Mouse (Mus musculus) embryo, embryonic 11 days (tissue): Measurements from ENCODE around the gene H2-Oa.

Experiments
- DNase-seq: peaks from one replicate; pipeline ENCODE4 v3.0.0-alpha.2; 2015

H2-Oa gene

DNA sequence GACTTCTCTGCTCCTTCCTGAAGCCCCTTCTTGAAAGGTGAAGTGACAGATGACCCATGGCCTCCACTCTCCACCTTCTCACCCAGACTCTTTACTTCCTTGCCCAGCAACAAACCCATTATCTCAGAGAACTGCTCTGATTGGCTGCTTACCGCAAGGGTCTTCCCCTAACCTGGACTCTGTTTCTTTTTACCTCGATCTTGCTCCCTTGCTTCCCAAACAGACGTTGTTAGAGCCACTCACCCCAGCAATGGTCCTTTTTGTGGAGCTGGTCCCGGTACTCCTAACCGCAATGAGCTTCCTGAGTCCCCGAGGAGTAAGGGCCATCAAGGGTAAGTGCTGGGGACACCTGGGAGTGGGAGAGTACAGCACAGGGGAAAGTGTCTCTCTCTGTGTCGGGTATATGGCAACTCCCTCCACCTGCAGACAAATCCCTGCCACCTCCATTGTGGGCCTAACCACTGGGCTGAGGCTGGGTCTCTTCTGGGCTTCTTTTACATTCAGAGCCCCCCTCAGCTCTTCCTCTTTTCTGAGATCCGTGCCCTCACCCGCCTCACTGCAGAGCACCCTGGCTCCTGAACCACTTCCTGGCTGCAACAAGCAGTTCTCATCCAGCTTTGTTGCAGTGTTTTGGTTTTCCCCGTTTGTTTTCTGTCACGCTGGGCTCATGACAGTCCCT, at the start of gene H2-Oa:
TSS of gene H2-Oa (plus strand) at position 144 of the 679 bp plus-strand sequence.
- DNase-seq: no peak

DNA sequence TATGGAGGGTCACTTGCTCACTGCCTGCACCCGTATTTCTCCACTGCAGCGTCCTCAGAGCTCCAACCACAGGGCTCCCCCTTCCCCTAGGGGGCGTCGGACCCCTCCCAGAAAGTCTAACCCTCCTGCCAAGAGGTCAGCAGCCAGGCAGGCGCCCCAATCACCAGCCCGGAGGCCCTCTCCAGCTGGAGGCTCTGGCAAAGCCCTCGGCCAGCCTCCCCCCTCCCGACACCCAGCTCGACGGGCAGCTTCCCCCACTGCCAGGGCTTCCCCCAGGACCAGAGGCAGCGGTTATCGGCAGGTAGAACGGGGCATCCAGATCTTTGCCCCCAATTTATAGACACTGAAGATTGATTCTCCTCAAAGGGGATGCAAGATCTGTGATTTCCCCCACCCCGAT, 46.2 kb upstream of the H2-Oa start:
- DNase-seq: no peak

DNA sequence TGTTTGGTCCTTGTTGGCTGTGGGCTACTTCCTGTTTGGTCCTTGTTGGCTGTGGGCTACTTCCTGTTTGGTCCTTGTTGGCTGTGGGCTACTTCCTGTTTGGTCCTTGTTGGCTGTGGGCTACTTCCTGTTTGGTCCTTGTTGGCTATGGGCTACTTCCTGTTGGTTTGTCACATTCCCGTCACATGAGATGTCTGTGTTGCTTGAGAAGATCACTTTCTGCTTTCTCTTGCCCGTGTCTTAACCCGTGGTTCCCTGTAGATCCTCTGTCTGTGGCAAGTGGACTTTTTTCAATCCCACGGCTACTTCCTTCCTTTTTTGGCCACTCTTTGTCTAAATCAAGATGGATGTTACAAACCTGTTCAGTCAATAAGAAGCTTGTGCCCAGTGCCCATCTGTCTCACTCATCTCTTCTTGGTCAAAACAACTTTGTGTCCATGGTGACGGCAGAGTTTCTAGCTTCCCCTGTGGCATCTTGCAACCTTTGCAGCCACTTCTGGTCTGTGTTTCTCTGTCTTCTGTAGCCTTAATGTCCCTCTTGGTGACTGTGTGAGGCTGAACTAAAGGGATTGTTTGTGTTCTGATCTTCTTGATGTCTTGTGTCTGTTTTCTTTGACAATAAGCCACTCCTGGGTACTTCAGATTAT, 44.6 kb upstream of the H2-Oa start:
- DNase-seq: no peak

DNA sequence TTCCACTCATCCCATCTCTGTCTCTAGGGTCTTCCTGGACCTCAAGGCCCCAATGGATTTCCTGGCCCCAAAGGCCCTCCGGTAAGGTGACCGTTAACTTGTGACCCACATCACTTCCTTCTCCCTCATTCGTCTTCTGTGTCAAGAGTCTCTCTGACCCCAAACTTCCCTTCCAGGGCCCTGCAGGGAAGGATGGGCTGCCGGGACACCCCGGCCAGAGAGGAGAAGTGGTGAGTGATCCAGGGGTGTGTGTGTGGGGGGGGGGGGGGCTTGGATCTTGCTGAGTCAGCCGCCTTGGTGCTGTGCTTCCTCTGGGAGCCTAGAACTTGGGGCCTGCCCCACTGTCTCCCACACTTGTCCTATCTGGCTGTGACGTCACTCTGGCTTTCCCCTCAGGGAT, 34.9 kb upstream of the H2-Oa start:
- DNase-seq: no peak

DNA sequence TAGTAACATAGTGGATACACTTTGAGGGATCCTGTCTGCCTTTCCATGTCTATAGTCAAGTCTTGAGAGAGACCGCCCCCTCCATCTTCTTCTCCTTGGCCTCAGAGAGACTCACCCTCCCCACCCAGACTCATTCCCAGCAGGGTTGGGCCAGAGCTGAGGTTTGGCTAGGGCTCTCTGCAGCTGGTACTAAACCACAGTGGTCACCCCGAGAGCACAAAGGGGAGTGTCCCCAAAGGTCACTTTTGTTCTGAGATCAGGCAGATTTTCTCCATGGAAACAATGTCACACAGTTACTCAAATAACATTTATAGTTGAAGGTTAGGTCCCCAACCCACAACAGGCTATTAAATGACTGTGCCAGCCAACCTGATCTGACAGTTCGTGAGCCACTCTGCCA, 23.3 kb upstream of the H2-Oa start:
- no peak for DNase-seq

DNA sequence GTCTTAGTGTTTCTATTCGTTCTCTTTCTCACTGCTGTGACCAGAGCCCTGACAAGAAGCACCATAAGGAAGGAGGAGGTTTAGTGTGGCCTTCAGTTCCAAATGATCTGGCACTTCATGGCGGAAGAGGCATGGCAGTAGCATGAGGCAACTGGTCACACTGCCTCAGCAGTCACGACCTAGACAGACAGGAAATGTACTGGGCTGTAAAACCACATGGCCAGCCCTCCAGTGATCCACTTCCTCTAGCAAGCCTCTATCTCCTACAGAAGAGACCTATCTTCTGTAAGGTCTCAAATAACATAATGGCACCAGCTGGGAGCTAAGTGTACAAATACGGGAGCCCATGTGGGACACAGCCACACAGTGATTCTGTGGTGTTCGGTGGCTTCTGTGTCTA, 20.0 kb upstream of the H2-Oa start:
- no peak for DNase-seq

DNA sequence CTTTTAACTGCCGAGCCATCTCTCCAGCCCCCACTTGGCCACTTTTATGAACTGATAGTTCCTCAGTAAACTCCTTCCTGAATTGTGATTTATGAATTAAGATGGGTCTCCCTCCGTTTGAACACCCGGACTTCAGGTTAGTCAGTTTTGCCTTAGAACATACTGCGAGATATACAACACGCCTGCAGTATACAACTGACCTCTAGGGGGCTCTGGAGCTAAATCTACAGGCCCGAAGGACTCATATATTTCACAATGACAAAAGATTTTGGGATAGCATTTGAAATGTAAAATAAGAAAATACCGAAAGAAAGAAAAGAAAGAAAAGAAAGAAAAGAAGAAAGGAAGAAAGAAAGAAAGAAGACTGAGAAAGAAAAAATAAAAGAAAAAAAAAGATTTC, 16.9 kb upstream of the H2-Oa start:
- peak; percentile 75 for DNase-seq

DNA sequence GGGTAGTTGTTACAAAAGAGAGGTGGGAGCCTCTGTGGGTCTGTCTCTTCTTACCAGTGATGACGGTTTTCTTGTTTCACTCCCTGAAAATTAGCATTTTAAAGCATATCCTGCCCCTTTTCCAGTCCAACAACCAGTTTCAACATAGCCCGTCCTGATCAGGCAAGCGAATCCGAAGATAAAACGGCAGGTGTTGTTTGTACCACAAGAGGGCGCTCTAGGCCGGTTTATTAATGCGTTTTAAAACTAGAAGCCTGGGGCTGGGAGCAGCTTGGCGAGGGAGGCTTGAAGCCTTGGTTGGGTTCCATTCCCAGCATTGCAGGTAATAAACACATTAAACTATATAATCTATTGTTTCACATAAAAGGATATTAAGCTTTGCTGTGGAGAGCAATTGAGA, 14.6 kb upstream of the H2-Oa start:
- DNase-seq: peak; percentile 91

DNA sequence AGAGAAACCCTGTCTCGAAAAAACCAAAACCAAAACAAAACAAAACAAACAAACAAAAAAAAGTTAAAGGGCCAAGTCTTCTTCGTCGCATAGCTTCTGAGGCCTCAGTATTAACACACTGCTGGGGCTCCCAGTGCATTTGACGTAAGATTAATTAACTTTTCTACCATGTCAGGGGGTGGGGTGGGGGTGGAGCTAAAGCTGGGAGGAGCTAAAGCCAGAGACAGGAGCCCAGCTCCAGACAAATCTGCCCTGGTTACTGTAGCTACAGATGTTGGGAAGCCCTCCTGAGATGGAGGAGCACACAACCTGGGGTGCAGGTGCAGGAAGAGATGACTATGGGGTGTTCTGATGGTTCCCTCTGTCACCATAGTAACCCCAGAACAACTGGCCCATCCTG, 14.0 kb upstream of the H2-Oa start:
- DNase-seq: no peak

DNA sequence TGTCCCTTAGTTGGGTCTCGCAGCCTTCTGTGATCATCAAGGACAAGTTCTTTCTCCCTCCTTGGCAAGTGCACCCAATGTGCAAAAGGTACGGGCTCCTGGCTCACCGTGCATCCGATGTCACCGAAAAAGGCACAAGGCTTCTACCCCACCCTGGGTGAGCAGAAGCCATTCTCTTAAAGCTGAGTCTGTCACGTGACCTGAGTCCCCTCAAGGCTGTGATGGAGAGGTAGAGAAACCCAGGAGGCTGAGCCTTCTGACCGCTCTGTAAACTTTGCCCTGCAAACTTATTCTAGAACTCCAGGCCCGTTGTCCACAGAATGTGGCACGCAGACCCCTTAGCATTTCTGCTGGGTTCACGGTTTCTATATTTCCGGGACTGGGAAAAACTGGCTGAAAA, 13.1 kb upstream of the H2-Oa start:
- DNase-seq: no peak

DNA sequence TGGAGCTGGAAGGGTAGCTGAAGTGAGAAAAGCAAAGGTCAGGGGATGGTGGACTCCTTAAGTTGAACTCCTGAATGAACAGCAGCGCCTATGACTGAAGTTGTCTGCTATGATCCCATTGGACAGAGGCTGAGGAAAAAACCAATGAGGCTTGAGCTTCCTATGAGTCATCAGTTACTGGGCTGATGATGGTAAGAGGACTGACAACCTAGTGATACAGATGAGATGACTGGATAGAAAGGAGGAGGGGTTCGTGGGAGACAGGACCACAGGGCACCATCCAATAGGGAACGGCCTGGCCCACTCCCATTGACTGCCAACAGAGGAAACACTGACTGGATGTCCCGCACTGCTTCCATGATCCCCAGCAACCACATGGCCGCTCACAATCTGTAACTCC, 12.5 kb upstream of the H2-Oa start:
- DNase-seq: peak; percentile 57

DNA sequence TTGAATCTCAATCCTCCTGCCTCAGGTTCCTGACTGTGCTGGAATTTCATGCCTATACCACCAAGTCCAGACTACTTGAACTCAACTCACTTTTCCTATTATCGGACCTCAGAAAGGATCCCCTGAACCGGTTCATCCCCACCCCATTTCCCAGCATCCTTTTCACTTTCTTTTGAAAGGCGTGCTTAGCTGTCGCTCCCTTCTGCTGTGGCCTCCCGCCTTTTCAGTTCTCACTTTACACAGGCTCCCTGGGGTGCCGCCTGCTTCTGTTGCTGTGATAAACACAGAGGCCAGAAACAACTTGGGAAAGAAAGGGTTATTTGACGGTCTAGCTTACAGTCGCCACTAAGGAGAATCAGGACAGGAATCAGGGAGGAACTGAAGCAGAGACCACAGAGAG, 9.0 kb upstream of the H2-Oa start:
- DNase-seq: peak; percentile 47

DNA sequence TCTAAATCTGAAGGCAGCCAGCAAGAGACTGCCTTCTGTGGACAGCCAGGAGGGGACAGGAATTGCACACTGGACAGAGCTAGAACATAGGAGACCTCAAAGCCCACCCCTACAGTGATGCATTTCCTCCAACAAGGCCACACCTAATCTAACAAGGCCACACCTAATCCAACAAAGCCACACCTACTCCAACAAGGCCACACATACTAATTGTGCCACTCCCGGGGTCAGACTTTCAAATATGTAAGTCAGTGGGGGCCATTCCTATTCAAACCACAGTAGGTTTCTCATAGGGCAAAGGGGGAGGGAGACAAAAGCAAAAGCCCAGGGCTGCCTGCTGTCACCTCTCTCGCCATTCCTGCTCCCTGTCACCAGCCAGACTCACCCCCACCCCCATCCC, 4.8 kb upstream of the H2-Oa start:
- no peak for DNase-seq

DNA sequence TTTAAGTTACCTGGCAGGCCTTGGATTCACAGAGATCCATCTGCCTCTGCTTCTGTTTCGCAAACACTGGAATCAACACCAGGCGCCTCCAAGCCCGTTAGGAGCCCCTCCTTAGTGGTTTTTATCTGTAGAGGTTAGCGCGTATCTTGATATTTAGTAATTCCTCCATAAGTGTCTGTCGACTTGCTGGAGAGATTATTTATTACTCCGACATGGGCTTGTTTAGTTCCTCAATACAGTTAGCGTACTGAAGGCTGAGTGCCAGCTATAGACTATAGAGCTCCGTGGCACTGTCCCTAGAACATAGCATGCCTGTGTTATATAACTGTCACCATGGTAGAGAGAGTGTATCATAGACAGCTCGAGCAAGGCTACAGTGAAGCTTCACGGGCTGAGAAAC, 4.0 kb upstream of the H2-Oa start:
- no peak for DNase-seq

DNA sequence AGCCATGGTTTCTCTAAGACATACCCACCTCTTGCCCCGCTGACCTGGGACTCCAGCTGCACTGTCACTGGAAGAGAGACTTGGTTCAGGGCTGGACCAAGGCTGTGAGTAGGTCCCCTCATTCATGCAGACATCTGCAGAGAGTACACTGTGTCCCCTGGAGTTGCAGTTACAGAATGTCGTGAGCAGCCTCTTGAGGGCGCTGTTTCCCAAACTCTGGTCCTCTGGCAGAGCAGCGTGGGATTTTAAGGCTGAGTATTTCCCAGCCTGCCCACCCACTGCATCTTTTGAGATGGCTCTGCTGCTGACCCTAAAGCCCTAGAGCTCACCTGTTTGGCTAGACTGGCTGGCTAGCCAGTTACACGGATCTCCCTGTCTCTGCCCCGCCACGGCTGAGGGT, 1.2 kb upstream of the H2-Oa start:
- peak; percentile 44 for DNase-seq

DNA sequence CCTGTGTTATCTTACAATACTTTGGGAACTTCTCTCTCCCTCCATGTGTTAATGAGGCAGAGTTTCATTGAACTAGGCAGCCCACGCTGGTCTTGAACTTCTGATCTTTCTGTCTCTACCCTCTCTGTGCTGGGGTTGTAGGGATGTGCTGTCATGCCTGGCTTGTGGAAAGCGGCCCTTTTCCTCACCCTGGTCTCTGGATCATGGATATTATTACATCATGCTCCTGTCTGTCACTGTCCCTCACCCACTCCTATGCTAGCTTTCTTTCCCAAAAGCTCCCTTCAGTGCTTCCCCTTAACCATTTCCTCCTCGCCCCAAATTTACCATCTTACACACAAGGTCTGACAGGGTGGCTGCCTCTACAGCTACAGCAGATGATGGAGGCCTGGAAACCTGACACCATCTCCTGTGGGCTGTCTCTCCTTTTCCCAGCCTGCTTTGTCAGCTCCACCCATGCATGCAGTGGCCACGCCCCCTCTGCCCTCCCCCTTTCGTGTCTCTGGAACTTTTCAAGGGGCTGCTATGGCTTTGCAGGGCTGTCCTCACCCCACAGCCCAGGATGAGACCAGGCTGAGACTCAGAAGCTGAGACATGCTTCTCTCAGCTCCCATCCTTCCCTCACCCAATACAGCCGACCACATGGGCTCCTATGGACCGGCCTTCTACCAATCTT, 1.2 kb downstream of the H2-Oa start:
- peak; percentile 85 for DNase-seq

DNA sequence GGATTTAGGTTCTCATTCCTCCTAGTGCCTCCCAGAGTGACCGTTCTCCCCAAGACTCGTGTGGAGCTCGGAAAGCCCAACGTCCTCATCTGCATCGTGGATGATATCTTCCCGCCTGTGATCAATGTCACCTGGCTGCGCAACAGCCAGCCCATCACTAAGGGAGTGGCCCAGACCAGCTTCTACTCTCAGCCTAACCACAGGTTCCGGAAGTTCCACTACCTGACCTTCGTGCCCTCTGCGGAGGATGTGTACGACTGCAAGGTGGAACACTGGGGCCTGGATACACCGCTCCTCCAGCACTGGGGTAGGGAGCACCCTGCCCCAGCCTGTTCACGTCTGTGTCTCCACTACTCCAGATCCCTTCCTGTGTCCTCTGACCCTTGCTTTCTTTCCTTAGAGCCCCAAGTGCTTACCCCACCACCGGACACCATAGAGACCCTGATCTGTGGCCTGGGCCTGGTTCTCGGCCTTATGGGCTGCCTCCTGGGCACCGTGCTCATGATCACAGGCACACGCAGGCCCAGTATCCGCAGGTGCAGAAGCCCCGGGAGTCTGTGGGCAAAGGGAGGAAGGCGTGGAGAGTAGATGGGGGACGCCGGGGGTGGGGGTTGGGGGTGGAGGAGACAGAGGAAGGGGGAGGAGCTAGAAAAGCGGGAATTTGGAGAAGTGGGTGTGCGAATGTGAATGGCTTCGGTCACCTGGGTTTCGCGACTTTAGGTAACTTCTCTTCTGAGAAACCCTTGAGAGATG, 2.3 kb downstream of the H2-Oa start:
- DNase-seq: no peak

DNA sequence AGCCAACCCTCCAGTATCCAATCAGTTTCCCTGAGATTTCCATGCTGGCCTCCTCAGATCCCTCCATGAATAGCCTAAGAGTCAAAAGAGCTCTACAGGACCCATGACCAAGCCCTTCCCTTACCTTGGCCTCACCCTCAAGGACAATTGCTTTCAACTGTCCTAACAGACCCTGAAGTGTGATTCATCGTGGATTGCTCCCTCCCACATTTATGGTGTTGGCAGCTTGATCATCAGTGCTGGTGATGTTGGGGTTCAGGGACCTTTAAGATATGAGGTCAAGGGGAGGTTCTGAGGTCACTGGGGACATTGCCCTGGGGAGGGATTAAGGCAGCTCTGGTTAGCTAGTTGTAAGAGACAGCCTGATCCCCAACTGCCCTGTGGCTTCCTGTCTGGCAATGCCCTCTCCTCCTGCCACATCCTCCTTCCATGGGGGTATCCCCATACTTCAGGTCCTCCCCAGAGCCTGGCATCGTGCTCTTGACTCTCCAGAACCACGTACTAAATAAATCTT, 4.4 kb downstream of the H2-Oa start:
- no peak for DNase-seq

DNA sequence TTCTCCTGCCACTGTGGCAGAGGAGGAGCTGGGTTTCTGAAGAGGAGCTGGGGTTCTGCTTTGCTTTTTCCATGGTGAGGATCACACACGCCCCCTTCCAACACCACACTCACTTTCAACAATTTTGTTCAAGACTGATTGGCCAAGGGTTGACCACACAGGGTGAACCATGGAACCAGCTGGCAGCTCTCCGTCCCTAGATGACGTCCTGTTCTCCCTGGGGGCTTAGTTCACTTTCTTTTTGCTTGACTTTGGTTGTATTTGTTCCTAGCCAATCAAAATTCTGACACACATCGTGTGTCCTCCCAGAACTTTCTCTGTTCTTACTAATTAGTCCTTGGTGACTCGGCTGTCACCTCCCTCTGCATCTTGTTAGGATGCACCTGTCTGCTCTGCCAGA, 5.1 kb downstream of the H2-Oa start:
- DNase-seq: no peak

DNA sequence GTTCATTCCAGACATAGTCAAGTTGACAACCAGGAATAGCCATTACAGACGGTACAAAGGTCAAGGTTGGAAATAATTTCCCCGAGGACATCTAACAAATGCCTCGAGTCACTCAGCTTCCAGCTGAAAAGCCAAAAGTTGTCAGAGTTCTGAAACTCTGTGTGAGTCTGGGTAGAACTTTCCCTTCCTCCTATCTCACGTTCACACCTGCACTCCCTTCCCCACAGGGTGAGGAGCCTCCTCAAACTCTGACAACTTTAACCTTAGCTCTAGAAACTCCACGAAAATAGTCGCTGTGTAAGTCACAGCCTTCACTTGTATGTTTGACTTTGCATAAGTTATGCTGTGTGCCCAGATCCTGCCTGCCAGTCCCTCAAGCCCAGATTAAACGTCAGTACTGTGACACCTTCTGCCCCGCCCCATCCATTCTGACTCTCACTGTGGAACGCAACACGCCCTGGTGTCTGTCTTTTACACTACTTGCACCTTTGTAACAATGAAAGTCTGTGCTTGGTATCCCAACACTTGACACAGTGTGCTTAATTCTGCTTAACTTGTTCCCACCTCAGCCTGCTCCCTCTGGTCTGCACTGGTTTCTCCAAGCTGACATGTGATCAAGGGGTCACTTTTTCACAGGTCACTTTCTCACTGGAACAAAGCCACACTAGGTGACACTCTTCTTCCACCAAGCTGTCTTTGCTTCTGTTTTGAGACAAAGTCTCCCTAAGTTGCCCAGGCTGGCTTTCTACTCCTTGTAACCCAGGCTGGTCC, 6.8 kb downstream of the H2-Oa start:
- DNase-seq: no peak

DNA sequence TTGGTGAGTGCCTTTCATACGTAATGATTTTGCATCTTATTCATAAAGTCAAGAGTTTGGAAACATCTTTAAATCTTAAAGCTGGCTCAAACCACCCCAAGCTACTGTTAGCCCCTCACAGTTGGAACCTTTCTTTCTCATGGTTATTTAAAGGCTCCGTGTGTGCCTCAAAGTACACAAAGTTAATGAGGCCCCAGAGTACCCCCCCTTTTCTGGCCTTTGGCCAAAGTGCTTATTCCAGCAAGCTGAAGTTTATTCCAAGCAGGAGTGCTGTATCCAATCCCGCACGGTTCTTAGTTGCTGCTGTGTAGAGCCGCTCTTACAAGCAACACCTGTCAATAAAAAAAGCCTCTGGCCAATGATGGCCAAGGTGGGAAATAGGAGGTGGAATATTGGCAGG, 7.4 kb downstream of the H2-Oa start:
- no peak for DNase-seq

DNA sequence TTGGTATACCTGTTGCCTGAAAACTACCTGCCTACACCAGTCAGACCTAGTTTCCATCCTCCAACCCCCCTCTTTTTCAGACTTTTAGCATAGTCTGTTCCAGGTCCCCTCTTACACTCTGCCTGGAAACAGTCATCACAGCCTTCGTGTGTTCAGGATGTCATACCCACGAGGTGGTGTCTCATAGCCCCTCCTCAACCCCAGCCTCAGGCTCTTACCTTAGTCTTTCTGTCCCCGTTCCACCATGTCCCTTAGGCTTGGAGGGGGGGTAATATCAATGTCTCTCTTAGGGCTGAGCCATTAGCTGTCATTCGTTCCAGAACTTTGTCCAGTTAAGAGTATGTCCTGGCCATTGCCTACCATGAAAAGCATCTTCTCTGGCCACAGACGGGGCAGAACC, 9.0 kb downstream of the H2-Oa start:
- DNase-seq: no peak

DNA sequence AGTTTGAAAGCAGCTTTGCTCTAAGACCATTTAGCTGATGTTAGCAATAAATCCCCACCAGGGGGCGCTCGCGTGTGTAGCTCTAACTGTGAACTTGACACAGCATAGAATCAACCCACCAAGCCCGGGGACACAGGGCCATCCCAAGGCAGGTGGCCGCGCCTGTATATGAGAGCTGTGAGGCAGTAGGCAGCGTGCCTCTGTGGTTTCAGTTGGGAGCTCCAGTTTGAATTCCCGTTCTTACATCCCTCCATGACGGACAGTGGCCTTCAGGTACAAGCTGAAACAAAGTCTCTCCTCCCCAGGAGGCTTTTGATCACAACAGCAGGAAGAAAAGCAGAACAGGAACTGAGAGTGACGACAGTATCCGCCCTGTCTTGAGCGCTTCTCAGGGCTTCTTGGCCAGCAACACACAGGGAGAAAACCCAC, 9.5 kb downstream of the H2-Oa start:
- peak; percentile 94 for DNase-seq
